ENCODE assay signal across 30 mouse cellular contexts in genomic region chr14:34026710-34027109, GRCm38 (mm10). TPM values are rescaled to one million over a fixed set of nuclear protein-coding genes. Genes with fewer than 3 reads are reported as not detected.
"Had no signal": no experiment of that assay in that cellular context is flagged by ENCODE, and none has a peak within 500 bp of the region (broad histone marks: within the 10 kb centered on the region; RNA-seq: fewer than 3 reads in every experiment).

No protein-coding gene starts in this region.

- H3K27me3 ChIP-seq: limb, embryonic 13.5 days; liver, embryonic 15.5 days; megakaryocyte, embryonic 14.5 days; midbrain, embryonic 13.5 days; neural tube, embryonic 13.5 days; stomach, embryonic 15.5 days had no signal

- H3K4me1 ChIP-seq: limb, embryonic 10.5 days; limb, embryonic 13.5 days; liver, embryonic 15.5 days; megakaryocyte, embryonic 14.5 days; midbrain, embryonic 10.5 days; midbrain, embryonic 13.5 days; neural tube, embryonic 13.5 days; stomach, embryonic 15.5 days had no signal

- H3K9ac ChIP-seq: limb, embryonic 13.5 days; liver, embryonic 15.5 days; lung, embryonic 14.5 days; midbrain, embryonic 13.5 days; neural tube, embryonic 13.5 days; stomach, embryonic 15.5 days had no signal

- H3K27ac ChIP-seq: kidney, postnatal 0 days; layer of hippocampus, adult 2 months; limb, embryonic 10.5 days; limb, embryonic 13.5 days; liver, embryonic 15.5 days; midbrain, embryonic 10.5 days; midbrain, embryonic 13.5 days; neural tube, embryonic 13.5 days; stomach, embryonic 15.5 days had no signal

- H3K9me3 ChIP-seq: limb, embryonic 10.5 days; limb, embryonic 13.5 days; liver, embryonic 15.5 days; stomach, embryonic 15.5 days had no signal

- H3K4me2 ChIP-seq: limb, embryonic 13.5 days; liver, embryonic 15.5 days; lung, embryonic 14.5 days; midbrain, embryonic 13.5 days; neural tube, embryonic 13.5 days; stomach, embryonic 15.5 days had no signal

- H3K4me3 ChIP-seq: layer of hippocampus, adult 2 months; limb, embryonic 10.5 days; limb, embryonic 13.5 days; liver, embryonic 15.5 days; megakaryocyte, embryonic 14.5 days; midbrain, embryonic 10.5 days; midbrain, embryonic 13.5 days; myocyte; neural tube, embryonic 13.5 days; stomach, embryonic 15.5 days had no signal

- H3K36me3 ChIP-seq: limb, embryonic 10.5 days; limb, embryonic 13.5 days; liver, embryonic 15.5 days; midbrain, embryonic 10.5 days; midbrain, embryonic 13.5 days; neural tube, embryonic 13.5 days; stomach, embryonic 15.5 days had no signal

- DNase-seq: kidney, postnatal 25 days; layer of hippocampus, adult 9-11 months; lung, embryonic 14.5 days; lung, postnatal 10 days; lung, postnatal 36 days; retina, postnatal 1 day; right cerebral cortex, postnatal 25 days; spleen, adult 18-20 months; thymus, postnatal 25 days had no signal

- ATAC-seq: midbrain, embryonic 13.5 days; midbrain, embryonic 16.5 days had no signal

RNA-seq across cellular contexts. Expression of gene Gm5460, which starts 10.2 kb away (rescaled TPM):
- total RNA-seq: layer of hippocampus, adult 2 months; layer of hippocampus, postnatal 25 days; left cerebral cortex, adult 18-20 months; left cerebral cortex, postnatal 25 days; liver, adult 2 months; monocyte, adult 5-6 weeks; neutrophil, adult 5-6 weeks had no signal
- polyA plus RNA-seq: kidney, embryonic 14.5 days; kidney, postnatal 0 days; large intestine, adult 2 months; limb, embryonic 10.5 days; limb, embryonic 13.5 days; liver, adult 2 months; liver, embryonic 15.5 days; lung, embryonic 14.5 days; midbrain, embryonic 10.5 days; midbrain, embryonic 13.5 days; midbrain, embryonic 16.5 days; neural tube, embryonic 13.5 days; stomach, embryonic 15.5 days; thymus, postnatal 0 days had no signal

RNA-seq across cellular contexts. Expression of gene Gm30083, which starts 11.7 kb away (rescaled TPM):
- total RNA-seq: layer of hippocampus, adult 2 months; layer of hippocampus, postnatal 25 days; left cerebral cortex, adult 18-20 months; left cerebral cortex, postnatal 25 days; liver, adult 2 months; monocyte, adult 5-6 weeks; neutrophil, adult 5-6 weeks had no signal
- polyA plus RNA-seq: kidney, embryonic 14.5 days; kidney, postnatal 0 days; large intestine, adult 2 months; limb, embryonic 10.5 days; limb, embryonic 13.5 days; liver, adult 2 months; liver, embryonic 15.5 days; lung, embryonic 14.5 days; midbrain, embryonic 10.5 days; midbrain, embryonic 13.5 days; midbrain, embryonic 16.5 days; neural tube, embryonic 13.5 days; stomach, embryonic 15.5 days; thymus, postnatal 0 days had no signal

RNA-seq across cellular contexts. Expression of gene Antxrl, which starts 25.8 kb away (rescaled TPM):
- total RNA-seq: layer of hippocampus, adult 2 months; layer of hippocampus, postnatal 25 days; left cerebral cortex, adult 18-20 months; left cerebral cortex, postnatal 25 days; liver, adult 2 months; monocyte, adult 5-6 weeks; neutrophil, adult 5-6 weeks had no signal
- polyA plus RNA-seq: kidney, embryonic 14.5 days; kidney, postnatal 0 days; large intestine, adult 2 months; limb, embryonic 10.5 days; limb, embryonic 13.5 days; liver, adult 2 months; liver, embryonic 15.5 days; lung, embryonic 14.5 days; midbrain, embryonic 10.5 days; midbrain, embryonic 13.5 days; midbrain, embryonic 16.5 days; neural tube, embryonic 13.5 days; stomach, embryonic 15.5 days; thymus, postnatal 0 days had no signal

RNA-seq across cellular contexts. Expression of gene Zfp488, which starts 48.1 kb away (rescaled TPM):
- total RNA-seq: monocyte, adult 5-6 weeks; neutrophil, adult 5-6 weeks had no signal
- polyA plus RNA-seq: kidney, embryonic 14.5 days; kidney, postnatal 0 days; large intestine, adult 2 months; liver, adult 2 months; liver, embryonic 15.5 days; myocyte; thymus, postnatal 0 days had no signal

RNA-seq across cellular contexts. Expression of gene Anxa8, which starts 59.1 kb away (rescaled TPM):
- total RNA-seq: liver, adult 2 months had no signal
- polyA plus RNA-seq: liver, adult 2 months; midbrain, embryonic 13.5 days; neural tube, embryonic 13.5 days had no signal
